In genomic region chr11:96811188-96811587, GRCm38 (mm10) we compare ENCODE assay signal across 1 mouse cellular context. TPM values are rescaled to one million over a fixed set of nuclear protein-coding genes. Genes with fewer than 3 reads are reported as not detected.
"Had no signal": no experiment of that assay in that cellular context is flagged by ENCODE, and none has a peak within 500 bp of the region (broad histone marks: within the 10 kb centered on the region; RNA-seq: fewer than 3 reads in every experiment).

No protein-coding gene starts in this region.

RNA-seq across cellular contexts. Expression of gene Copz2, which starts 38.5 kb away (rescaled TPM):
- total RNA-seq: neutrophil, adult 5-6 weeks had no signal
